Mouse (Mus musculus) CH12.LX (cell line): ENCODE results near the gene Krt12. TPM values are rescaled to one million over a fixed set of nuclear protein-coding genes. Genes with fewer than 3 reads are reported as not detected.

ENCODE experiments used
- DNase-seq: peaks from one replicate; pipeline ENCODE4 v3.0.0-alpha.2; 2013; ENCODE audit errors: extremely low read depth
- H3K27ac ChIP-seq: 2 replicates; pipeline ENCODE4 v1.5.1; 2012; ENCODE audit warnings: low read depth, mild to moderate bottlenecking, control low read depth, moderate library complexity; ENCODE audit not compliant: insufficient read depth
- H3K27me3 ChIP-seq: replicated peaks from 2 replicates; pipeline ENCODE3; 2012; ENCODE audit warnings: inconsistent platforms
- H3K36me3 ChIP-seq, 2 experiments: replicated peaks in 1 of 2; 2 replicates each; pipeline versions ENCODE3 to v1.6.1; 2012; ENCODE audit warnings: inconsistent platforms in 1 of 2, low read length in 1 of 2, mild to moderate bottlenecking in 1 of 2, mixed read lengths in 1 of 2, moderate library complexity in 1 of 2; ENCODE audit not compliant: control insufficient read depth in 1 of 2, insufficient read depth in 1 of 2
- H3K4me1 ChIP-seq, 2 experiments: 2 replicates each; pipeline ENCODE4 v1.6.1; 2012; ENCODE audit warnings: inconsistent platforms in 1 of 2, moderate library complexity in 1 of 2; ENCODE audit not compliant: insufficient read depth in 2 of 2, control insufficient read depth in 1 of 2
- H3K4me2 ChIP-seq: 2 replicates; pipeline ENCODE4 v1.6.1; 2012; ENCODE audit warnings: low read depth, mild to moderate bottlenecking, control low read depth; ENCODE audit not compliant: poor library complexity, insufficient read depth, severe bottlenecking
- H3K4me3 ChIP-seq, 3 experiments: fragments of 150-350 bp in 1 of 3; sonication (generic) in 1 of 3; replicated peaks in 1 of 3; 2 replicates each; pipeline versions ENCODE3 to v1.5.1; 2011 to 2012; ENCODE audit warnings: low read depth in 2 of 3, low read length in 2 of 3, mild to moderate bottlenecking in 2 of 3, moderate library complexity in 2 of 3, control low read depth in 1 of 3, improper control_type of control experiment in 1 of 3, inconsistent platforms in 1 of 3, mixed read lengths in 1 of 3; ENCODE audit not compliant: poor library complexity in 1 of 3
- H3K79me2 ChIP-seq: replicated peaks from 2 replicates; pipeline ENCODE4 v1.6.1; 2012; ENCODE audit warnings: mild to moderate bottlenecking, moderate library complexity; ENCODE audit not compliant: control insufficient read depth, poor library complexity, insufficient read depth, severe bottlenecking; ENCODE audit errors: extremely low read depth
- H3K9ac ChIP-seq: 2 replicates; pipeline ENCODE4 v1.6.1; 2012; ENCODE audit warnings: low read depth, mild to moderate bottlenecking, control low read depth, moderate library complexity; ENCODE audit not compliant: insufficient read depth
- H3K9me3 ChIP-seq: replicated peaks from 2 replicates; pipeline ENCODE3; 2012; ENCODE audit warnings: low read length, inconsistent platforms, mixed read lengths
- CHD1 ChIP-seq: IDR thresholded peaks from 2 replicates; pipeline ENCODE4 v1.6.1; 2012; ENCODE audit warnings: low read depth, low read length, improper control_type of control experiment, inconsistent platforms
- CHD2 ChIP-seq: IDR thresholded peaks from 2 replicates; pipeline ENCODE4 v1.6.1; 2011; ENCODE audit warnings: low read length, improper control_type of control experiment
- E2F4 ChIP-seq: IDR thresholded peaks from 2 replicates; pipeline ENCODE4 v1.6.1; 2011; ENCODE audit warnings: low read depth, low read length, improper control_type of control experiment; ENCODE audit not compliant: insufficient replicate concordance
- EP300 ChIP-seq: IDR thresholded peaks from 2 replicates; pipeline ENCODE4 v1.6.1; 2011; ENCODE audit warnings: low read length, improper control_type of control experiment
- ETS1 ChIP-seq: conservative IDR thresholded peaks from 2 replicates; pipeline ENCODE4 v1.6.1; 2012; ENCODE audit warnings: low read depth, mild to moderate bottlenecking, inconsistent platforms, low read length, improper control_type of control experiment, moderate library complexity
- IRF4 ChIP-seq: IDR thresholded peaks from 2 replicates; pipeline ENCODE4 v1.6.1; 2014; ENCODE audit warnings: low read depth, mild to moderate bottlenecking, inconsistent platforms, low read length, improper control_type of control experiment
- JUN ChIP-seq: IDR thresholded peaks from 2 replicates; pipeline ENCODE4 v1.6.1; 2011; ENCODE audit warnings: low read depth, mild to moderate bottlenecking, low read length, improper control_type of control experiment, moderate library complexity; ENCODE audit not compliant: insufficient read depth
- MEF2A ChIP-seq: IDR thresholded peaks from 2 replicates; pipeline ENCODE4 v1.6.1; 2014; ENCODE audit warnings: low read depth, mild to moderate bottlenecking, inconsistent platforms, low read length, improper control_type of control experiment, borderline replicate concordance
- POLR2AphosphoS2 ChIP-seq: IDR thresholded peaks from 2 replicates; pipeline ENCODE4 v1.6.1; 2011; ENCODE audit warnings: low read depth, low read length, improper control_type of control experiment
- RAD21 ChIP-seq: IDR thresholded peaks from 2 replicates; pipeline ENCODE4 v1.6.1; 2011; ENCODE audit warnings: low read depth, mild to moderate bottlenecking, low read length, improper control_type of control experiment, moderate library complexity
- RCOR1 ChIP-seq: conservative IDR thresholded peaks from 2 replicates; pipeline ENCODE4 v1.6.1; 2012; ENCODE audit warnings: low read depth, mild to moderate bottlenecking, inconsistent platforms, low read length, improper control_type of control experiment
- SMC3 ChIP-seq: IDR thresholded peaks from 2 replicates; pipeline ENCODE4 v1.6.1; 2011; ENCODE audit warnings: low read depth, low read length, improper control_type of control experiment
- TBP ChIP-seq: conservative IDR thresholded peaks from 2 replicates; pipeline ENCODE4 v1.6.1; 2011; ENCODE audit warnings: low read depth, low read length, improper control_type of control experiment
- TCF12 ChIP-seq: IDR thresholded peaks from 2 replicates; pipeline ENCODE4 v1.6.1; 2014; ENCODE audit warnings: low read depth, mild to moderate bottlenecking, inconsistent platforms, low read length, improper control_type of control experiment
- UBTF ChIP-seq: IDR thresholded peaks from 2 replicates; pipeline ENCODE4 v1.6.1; 2012; ENCODE audit warnings: low read depth, mild to moderate bottlenecking, inconsistent platforms, low read length, improper control_type of control experiment, moderate library complexity
- ZC3H11A ChIP-seq: IDR thresholded peaks from 2 replicates; pipeline ENCODE4 v1.6.1; 2012; ENCODE audit warnings: low read depth, mild to moderate bottlenecking, inconsistent platforms, low read length, improper control_type of control experiment
- dilution Hi-C: fragments of 300-500 bp; cut with MboI; formaldehyde crosslinking; loops from 2 replicates; pipeline ENCODE4 v1.14.3; 2020; ENCODE audit warnings: low sequenced_read_pairs; ENCODE audit not compliant: extremely low pct_unique_long_range_greater_than_20kb, extremely low pct_ligation_motif_present
- in situ Hi-C: fragments of 300-500 bp; cut with MboI; formaldehyde crosslinking; loops from 3 replicates; pipeline ENCODE4 v1.14.3; 2019; ENCODE audit warnings: low sequenced_read_pairs, low pct_ligation_motif_present, low pct_unique_long_range_greater_than_20kb, mixed read lengths
- polyA plus RNA-seq: library from polyadenylated mRNA; unstranded; fragments of >175 nt; gene quantifications from 2 replicates; pipeline ENCODE4 v1.2.1, GENCODE M21; 2012; ENCODE audit warnings: low read depth; ENCODE audit not compliant: insufficient read length
- total RNA-seq, 2 experiments: library from RNA; depleted of rRNA; stranded (reverse); fragments of 300-350 nt in 1 of 2; fragments of >200 nt in 1 of 2; gene quantifications; 2 replicates each; pipeline ENCODE4 v1.2.3; 2012 to 2014

The Krt12 gene
- total and polyA plus RNA-seq, 3 experiments, result not detected

- Histone ChIP-seq H3K4me2 (no peak within 1 kb of the TSS), H3K36me3 (no peaks in the 10 kb centered on the region), H3K27ac (no peak within 1 kb of the TSS), H3K9ac (no peak within 1 kb of the TSS), H3K9me3 (no peaks in the 10 kb centered on the region), H3K4me1 (no peaks in the 10 kb centered on the region), H3K4me3 (no peak within 1 kb of the TSS), H3K79me2 (no peaks in the 10 kb centered on the region), H3K27me3 (peaks cover 80% of the 10 kb centered on the region)
- DNase-seq, result no peak
- TF ChIP-seq SMC3 (no peak), CHD2 (no peak), ZC3H11A (no peak), TBP (no peak), MEF2A (no peak), EP300 (no peak), UBTF (no peak)
- in situ Hi-C loops, result no loop called here
- dilution Hi-C loops, result no loop called here
Observed at GRCm38 (mm10) chr11:99437972-99438371, 15.9 kb upstream of the Krt12 start, which contains the start of gene Krt20. Gene Krt20 (minus strand): TSS chr11:99438150.

GRCm38 (mm10) chr11:99436625-99437024 is 14.6 kb upstream of the Krt12 start:
- Histone ChIP-seq H3K36me3 (no peaks in the 10 kb centered on the region), H3K4me1 (no peaks in the 10 kb centered on the region), H3K27ac (no peak overlapping the region), H3K9ac (no peak overlapping the region), H3K4me2 (no peak overlapping the region), H3K27me3 (peaks cover 86% of the 10 kb centered on the region), H3K4me3 (no peak overlapping the region), H3K79me2 (no peaks in the 10 kb centered on the region), H3K9me3 (no peaks in the 10 kb centered on the region)
- no peak for DNase-seq
- dilution Hi-C loops, result no loop called here
- TF ChIP-seq CHD1, result no peak
- no peak for TF ChIP-seq IRF4
- no peak for TF ChIP-seq ETS1
- no peak for TF ChIP-seq UBTF
- no peak for TF ChIP-seq POLR2AphosphoS2
- no peak for TF ChIP-seq ZC3H11A
- TF ChIP-seq E2F4, result no peak
- TF ChIP-seq CHD2, result no peak
- no peak for TF ChIP-seq JUN
- TF ChIP-seq TCF12, result no peak
- no peak for TF ChIP-seq RCOR1
- no peak for TF ChIP-seq MEF2A
- no peak for TF ChIP-seq RAD21
- in situ Hi-C loops, result no loop called here
